Mouse (Mus musculus): Measurements from ENCODE around the gene Med16.

The Med16 gene

DNA sequence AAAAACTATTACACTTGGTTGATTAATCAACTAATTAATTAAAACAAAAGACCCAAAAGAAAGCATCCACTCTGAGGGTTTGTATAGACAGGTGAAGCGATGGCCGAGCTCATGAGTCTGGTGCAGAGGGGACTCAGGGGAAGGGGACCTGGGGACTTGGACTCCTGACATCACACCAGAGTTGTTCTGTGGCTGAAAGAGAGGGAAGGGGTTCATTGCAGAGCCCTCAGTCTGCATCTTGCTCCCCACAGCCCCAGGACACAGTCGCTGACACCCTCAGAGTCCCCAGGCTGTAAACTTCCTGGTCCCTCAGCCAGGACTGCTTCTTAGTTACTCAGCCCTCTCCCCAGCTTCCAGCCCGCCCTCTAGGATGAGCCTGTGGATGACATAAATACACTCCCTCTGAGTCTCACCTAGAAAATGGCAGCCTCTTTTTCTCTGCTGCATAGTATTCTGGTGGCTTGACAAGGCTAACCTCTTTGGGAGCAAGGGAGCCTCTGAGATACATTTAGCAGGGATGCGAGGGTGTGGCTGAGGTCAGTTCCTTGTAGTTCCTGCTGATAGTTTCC is 8.9 kb upstream of the Med16 start:
- DNase-seq (ENCODE audit: low spot score in 2 of 2) = no peak

DNA sequence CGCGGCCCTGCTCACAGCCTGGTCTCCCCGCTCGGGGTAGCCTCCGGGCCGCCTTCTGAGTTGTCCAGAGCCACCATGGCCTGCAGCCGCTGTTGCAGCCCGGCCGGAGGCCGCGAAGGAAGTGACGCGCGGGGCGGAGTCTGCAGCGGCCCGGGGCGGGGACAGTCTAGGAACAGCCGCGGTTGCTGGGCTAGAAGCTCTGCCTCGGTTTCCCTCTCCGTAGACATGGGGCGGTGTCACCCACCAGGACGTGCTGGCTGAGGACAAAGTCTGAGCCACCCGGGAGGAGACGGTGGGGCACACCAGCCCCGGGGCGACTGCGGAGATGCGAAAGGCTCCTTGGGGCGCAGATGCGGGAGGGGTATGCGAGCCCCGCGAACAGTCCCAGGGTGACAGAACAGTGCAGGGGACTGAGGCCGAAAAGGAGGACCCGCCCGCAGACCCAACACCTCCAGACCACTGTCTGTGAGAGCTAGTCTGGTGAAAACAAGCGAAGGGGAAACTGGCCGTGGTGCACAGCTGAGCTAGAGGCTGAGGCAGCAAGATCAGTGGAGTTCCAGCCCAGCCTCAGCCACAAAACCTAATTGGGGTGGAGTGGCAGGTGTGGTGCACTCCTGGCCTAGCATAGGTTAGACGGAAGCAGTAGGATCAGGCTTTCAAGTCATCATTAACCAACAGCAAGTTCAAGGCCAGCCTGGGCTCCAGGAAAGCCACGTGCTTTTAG is 8.2 kb upstream of the Med16 start, which contains the start of gene Kiss1r:
TSS of gene Kiss1r (plus strand) at position 164 of the 724 bp plus-strand sequence.
- DNase-seq (ENCODE audit: low spot score in 2 of 2) = peak; percentile 67 to 71

DNA sequence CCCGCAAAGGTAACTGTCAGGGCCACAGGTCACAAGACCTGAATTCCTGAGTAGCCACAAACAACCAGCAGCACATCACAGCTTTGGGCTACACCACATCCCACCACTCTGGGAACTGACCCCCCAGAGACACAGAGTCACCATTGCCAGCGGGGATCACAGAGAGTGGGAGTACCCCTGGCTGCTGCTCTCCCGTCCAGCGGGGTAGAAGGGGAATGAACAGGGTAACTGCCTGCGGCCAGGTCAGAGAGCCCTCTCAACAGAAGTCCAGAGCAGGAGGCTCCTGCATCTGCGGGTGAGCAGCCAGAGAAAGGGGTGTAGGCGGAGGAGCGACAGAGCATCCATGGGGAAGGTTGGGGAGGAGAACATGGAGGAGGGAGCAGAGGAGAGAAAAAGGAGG is 7.4 kb upstream of the Med16 start:
- no peak for DNase-seq (ENCODE audit: low spot score in 2 of 2)

DNA sequence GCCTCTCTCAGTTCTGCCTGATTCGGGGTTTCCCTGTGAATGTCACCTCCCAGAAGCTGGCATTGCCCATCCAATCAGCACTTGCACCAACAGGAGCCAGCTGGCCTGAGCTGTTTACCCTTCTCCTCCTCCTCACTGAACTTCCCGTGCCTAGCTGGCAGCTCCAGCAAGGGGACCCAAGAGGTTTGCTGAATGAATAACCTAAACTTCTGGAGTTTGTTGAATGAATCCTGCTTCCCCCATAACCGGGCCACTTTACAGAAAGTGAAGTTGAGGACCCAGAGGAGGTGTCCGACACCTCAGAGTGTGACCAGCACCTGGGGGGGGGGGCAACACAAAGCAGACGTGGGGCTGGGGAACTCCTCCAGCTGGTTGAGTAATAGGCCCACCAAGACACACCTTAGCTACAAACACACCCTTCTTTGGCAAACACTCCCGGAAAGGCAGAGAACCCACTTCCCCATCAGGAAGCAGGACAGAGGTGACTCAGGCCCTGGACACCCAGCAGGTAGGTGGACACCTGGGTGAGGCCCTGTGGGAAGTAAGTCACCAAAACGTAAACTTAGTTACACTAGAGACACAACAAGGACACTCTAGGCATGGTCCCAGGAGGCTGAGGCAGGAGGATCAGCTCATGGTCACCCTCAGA is 6.3 kb upstream of the Med16 start:
- DNase-seq (ENCODE audit: low spot score in 2 of 2) = no peak

DNA sequence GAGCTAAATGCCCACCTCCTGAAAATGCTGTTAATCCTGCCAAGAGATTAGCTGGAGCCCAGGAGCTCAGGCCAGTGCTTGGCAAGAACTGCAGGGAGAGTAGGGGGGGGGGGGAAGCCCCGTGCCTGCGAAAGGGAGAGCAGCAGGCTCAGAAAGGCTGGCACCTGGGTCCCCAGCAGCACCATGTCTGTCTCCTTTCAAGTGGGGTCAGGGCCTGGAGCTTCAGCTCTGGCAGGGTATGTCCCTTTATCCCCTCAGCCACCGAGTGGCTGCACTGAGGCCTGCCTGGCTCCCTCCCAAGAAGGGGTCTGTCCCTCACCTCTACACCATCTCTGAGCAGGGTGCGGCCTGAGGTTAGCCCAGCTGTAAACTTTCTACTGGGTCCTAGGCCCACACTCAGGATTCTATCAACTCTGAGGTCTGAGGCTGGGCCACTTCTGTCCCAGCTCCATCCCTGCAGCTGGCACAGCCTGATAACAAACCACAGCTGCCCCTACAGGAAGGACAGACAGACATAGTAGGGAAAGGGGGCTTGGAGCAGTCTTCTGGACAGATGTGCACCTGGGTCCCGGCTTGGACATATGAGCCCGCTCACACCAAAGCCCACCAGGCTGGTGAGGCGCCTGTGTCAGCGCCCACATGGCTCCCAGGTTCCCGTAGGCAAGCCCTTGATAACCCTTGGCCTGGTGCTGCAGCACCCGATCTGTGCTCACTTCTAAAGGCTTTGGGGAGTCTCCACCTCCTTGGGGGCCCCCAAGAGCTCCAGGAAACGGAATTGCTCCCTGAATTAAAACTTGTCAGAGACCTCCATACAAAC is 5.6 kb upstream of the Med16 start:
- no peak for DNase-seq (ENCODE audit: low spot score in 2 of 2)

DNA sequence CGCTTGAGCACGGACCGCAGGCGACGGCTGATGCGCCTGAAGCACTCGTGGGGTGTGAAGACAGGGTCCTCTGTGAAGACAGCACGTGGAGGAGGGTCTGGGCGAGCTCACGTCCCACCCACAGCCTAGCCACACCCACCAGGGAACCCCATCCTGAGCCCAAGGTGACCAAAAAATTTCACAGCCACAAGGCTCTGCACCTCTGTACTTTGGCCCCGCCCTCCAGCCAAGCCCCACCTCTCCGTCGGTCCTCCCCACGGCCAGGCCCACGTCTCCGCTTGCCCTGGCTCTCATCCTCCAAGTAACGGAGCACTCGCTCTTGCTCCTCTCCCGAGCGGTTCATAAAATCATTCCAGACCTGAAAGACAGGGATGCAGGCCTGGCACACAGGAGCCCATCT is 3.7 kb upstream of the Med16 start:
- no peak for DNase-seq (ENCODE audit: low spot score in 2 of 2)

DNA sequence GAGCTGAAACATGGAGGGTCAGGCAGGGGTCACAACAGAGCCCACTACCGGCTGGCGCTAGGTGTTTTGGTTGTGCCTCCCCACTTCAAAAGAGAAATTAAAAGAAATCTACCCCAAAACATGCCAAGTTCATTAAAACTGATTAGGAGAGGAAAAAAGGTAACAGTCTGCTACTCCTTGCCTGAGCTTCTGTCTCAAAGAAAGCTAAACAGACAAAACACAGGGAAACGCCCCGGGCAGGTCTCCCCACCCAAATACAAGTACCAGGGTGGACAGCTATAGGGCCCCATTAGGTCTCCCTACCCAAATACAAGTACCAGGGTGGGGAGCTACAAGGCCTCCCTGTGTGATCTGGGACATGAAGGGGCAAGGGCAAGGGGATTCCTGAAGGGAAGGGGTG is 1.8 kb upstream of the Med16 start, which contains the start of gene Gm26602:
TSS of gene Gm26602 (plus strand) at position 301 of the 400 bp plus-strand sequence.
- no peak for DNase-seq (ENCODE audit: low spot score in 2 of 2)

DNA sequence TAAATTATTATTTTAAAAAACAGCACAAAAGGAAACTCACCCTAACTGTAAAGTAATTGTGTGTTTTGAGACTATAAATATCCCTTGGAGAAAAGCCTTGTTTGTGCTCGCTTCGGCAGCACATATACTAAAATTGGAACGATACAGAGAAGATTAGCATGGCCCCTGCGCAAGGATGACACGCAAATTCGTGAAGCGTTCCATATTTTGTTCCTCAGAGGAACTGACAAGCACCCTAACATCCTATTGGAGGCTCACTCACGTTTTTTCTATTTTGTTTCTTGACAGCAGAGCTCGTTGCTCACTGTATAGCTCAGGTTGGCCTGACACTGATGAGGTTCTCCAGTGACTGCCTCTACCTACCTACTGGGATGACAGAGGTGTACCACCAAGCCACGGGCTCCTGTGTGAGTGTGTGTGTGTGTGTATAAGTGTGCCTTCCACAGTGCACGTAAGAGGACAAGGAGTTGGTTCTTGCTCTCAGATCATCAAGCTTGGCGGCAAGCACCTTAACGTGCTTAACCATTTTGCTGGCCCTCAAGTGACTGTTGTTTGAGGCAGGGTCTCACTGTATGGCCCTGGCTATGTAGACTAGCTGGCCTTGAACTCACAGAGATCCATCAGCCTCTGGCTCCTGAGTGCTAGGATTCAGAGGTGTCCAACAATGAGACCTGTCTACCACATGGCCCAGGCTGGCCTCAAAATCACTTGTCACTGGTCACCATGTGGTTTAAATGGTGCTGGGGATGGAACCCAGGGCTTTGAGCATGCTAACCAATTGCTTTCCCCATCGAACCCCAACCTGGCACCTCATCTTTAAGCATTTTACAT is 584 bp upstream of the Med16 start:
- no peak for DNase-seq (ENCODE audit: low spot score in 2 of 2)

DNA sequence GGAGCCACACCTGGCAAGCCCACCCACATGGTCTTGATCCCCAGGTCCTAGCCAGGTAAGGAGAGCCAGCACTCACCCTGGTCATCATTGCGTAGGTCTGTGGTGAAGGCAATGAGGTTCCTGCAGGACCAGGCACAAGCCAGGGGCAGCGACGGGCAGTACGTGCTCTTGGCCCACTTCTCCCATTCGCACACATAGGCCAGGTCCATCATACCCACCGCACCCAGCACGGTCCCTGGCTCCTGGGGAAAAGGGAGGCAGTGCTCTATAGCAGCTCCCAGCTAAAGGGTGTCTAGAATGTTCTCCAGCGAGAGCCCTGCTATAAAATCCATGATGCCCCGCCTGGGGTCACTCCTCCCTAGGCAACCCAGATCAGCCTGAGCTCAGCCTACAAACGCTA is 1.3 kb downstream of the Med16 start:
- no peak for DNase-seq (ENCODE audit: low spot score in 2 of 2)

DNA sequence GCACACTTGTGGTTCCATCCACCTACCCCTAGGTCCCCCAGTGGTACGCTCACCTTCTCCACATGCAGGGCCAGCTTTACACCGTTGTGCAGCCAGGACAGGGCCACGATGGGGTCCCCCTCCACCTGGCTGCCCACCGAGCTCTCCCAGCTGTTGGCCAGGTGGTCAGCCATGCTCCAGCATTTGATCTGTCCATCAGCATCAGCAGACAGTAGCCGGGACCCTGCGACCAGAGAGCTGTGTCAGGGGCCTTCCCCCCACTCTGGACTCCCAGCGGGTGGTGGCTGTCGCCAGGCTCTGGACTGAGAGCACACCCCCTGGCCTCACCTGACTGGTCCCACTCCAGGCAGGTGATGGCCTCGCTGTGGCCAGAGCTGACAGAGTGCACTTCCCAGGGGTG is 2.0 kb downstream of the Med16 start:
- DNase-seq (ENCODE audit: low spot score in 2 of 2) = no peak

DNA sequence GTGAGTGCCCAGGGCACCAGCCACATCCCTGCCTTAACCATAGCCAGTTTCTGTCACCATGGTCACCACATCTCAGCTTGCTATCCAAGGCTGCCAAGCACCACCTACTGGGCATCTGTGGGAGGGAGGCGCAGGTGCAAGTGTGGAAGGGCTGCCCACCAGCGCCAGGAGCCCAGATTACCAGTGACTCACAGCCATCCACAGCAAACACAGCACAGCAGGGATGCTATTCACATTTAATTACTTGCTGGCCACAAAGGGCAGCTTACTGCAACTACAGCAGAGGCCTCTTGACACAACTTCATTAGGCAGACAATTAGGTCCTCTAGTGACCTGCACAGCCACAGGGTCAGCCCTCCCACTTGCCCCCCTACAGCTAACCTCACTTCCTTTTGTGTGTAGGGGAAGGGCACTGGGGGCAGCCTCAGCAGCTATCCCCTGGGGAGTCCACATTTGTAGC is 7.7 kb downstream of the Med16 start:
- DNase-seq (ENCODE audit: low spot score in 2 of 2) = peak; percentile 48 to 65

DNA sequence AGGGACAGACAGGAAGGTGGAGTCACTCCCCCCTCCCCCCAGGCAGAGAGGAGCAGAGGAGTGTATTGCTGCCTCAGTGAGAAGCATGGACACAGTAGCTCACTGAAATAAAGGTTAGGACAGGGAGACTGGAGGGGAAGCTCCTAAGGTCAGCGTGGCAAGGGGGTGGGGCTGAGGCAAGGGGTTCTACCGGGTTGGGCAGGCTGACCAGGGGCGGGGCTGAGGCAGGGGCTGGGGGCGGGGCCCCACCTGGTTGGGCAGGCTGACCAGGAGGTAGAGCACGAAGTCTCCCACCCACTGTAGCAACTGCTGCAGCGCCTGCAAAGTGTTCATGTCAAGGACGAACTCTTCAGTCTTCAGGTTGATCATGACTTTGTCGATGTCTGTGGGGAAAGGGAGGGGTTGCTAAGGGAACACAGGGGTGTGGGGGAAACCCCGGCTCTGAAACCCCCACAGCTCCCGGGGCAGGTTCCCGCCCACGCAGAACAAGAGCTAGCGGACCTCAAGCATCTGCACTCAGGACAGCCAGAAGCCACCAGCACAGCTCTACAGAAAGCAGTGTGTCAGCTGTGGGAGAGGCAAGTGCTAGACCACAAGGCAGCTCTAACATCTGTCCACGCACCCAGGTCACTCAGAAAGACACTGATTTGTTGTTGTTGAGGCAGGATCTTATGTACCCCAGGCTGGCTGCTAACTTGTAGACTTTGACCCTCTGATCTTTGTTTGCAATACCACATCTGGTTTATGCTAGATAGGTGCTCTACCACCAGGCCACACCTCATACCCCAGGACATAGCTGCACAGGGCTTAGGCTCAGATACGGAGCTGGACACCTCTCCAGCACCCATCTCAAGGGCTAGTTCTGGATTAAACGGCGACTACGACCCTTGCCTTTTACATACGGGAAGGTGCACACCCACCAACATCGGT is 11.1 kb downstream of the Med16 start:
- no peak for DNase-seq (ENCODE audit: low spot score in 2 of 2)

DNA sequence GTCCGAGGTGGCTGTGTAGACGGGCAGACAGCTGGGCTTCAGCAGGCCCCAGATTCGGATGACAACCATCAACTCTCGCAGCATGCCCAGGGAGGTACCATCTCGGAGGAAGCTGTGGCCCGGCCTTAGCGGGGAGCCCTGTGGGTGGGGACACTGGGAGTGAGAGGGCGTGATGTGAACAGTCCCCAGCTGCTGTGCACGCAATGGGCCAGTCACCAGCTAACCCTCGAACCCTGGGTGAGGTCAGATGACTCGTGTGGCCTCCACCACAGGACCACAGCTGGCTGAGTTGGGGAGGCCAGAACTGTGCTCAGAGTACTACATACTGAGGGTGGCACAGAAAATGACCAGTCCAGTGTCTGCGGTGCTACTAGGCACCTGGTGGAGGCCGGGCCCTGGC is 11.9 kb downstream of the Med16 start:
- no peak for DNase-seq (ENCODE audit: low spot score in 2 of 2)

DNA sequence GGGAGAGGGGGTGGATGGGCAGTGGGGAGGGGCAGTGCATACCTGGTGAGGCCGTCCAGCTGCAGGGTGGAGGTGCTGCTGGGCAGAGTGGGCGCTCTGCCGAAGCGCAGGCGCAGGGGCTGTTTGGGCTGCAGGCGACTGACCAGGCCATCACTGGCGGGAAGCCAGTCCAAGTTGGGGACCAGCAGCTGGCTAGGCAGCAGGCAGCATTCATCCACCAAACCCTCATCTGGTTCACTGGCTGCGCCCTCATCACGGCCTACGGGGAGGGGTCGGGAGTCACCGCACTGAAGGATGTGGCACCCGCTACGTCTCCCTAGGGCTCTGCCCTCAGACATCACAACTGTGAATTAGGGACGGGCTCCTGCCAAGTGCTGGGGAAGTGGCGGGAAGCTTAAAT is 12.4 kb downstream of the Med16 start:
- DNase-seq (ENCODE audit: low spot score in 2 of 2) = no peak

DNA sequence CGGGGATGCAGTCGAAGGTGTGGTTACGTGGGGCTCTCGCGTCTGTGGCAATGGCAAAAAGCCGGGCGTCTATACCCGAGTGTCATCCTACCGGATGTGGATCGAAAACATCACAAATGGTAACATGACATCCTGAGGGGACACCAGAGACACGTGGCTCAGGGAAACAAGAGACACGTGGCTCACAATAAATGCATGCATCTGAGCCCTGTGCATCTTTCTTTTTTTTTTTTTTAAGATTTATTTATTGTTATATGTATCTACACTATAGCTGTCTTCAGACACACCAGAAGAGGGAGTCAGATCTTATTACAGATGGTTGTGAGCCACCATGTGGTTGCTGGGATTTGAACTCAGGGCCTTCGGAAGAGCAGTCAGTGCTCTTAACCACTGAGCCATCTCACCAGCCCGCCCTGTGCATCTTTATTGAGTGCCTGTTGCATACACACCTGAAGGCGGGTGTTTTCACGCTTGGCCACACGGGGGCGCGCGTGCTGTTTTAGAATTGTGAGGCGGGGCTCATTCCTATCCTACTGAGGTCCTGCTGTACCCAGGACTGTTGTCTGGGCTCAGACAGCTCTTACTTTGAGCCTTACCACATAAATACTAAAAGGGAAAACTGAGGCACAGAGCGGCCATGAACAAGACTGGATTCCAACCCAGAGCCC is 16.1 kb downstream of the Med16 start:
- DNase-seq (ENCODE audit: low spot score in 2 of 2) = peak; percentile 60 to 67

DNA sequence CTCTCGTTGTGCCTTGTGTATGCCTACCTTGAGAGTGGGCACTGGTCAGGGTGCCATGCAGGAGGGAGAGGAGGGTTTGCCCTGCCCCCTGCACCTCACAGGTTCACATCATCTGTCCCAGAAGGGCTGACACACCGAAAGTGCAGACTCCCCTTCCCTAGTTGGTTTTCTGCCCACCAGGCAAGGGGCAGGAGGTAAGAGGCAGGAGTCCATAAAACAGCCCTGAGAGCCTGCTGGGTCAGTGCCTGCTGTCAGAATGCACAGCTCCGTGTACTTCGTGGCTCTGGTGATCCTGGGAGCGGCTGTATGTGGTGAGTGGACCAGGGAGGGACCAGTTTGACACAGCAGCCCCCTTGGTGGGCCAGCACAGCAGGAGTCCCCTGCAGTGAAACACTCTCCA is 18.1 kb downstream of the Med16 start, which contains the start of gene Cfd:
TSS of gene Cfd (plus strand) at position 184 of the 400 bp plus-strand sequence.
- no peak for DNase-seq (ENCODE audit: low spot score in 2 of 2)

DNA sequence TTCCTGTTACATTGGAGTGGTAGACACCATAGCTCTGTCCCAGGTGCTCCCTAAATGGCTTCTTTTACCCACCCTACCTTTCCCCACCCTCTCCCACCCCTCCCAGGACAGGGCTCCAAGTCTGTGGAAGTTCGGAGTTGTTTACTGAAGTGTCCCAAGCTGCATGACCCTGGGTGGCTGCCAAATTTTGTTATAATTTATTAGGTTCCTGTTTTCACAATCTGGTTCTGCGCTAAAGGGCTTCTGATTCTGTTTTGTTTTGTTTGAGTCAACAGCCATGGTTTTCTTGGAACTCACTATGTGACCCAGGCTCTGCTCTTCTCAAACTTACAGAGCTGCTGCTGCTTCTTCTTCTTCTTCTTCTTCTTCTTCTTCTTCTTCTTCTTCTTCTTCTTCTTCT is 19.3 kb downstream of the Med16 start:
- no peak for DNase-seq (ENCODE audit: low spot score in 2 of 2)

DNA sequence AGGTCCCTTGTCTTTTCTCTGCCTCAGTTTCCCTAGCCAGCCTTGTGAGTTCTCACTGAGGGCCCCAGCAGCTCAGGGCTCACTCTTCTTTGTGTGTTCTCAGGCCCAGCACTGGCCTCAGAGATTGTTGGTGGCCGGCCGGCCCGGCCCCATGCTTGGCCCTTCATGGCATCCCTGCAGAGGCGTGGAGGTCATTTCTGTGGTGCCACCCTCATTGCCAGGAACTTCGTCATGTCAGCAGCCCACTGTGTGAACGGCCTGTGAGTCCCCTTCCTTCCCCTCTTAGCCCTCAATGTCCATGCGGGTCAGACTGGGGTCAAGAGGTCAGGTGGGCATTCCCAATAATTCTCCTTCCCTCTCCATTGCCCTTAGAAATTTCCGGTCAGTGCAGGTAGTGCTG is 22.1 kb downstream of the Med16 start:
- no peak for DNase-seq (ENCODE audit: low spot score in 2 of 2)

DNA sequence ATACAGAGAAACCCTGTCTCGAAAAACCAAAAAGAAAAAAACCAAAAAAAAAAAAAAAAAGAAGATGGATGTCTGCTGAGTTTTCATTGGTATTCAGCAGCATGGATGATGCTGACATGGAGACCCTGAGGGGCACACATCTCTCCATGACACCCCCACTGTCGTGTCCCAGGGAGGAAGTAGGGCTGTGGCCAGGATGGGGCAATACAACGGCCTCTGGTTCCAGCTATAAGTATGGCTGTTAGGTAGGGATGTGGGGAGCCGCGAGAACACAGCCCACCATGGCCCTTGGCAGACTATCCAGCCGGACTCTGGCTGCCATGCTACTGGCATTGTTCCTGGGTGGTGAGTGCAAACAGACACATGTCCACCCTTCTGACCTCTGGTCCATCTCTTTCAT is 22.7 kb downstream of the Med16 start, which contains the start of gene Elane:
TSS of gene Elane (plus strand) at position 194 of the 400 bp plus-strand sequence.
- DNase-seq (ENCODE audit: low spot score in 2 of 2) = no peak
